Mouse (Mus musculus): ENCODE data around the gene Arhgef39. TPM values are rescaled to one million over a fixed set of nuclear protein-coding genes. Genes with fewer than 3 reads are reported as not detected.

The Arhgef39 gene
- polyA plus RNA-seq, 1 experiment from 2014 or later: 45.1 TPM

DNA sequence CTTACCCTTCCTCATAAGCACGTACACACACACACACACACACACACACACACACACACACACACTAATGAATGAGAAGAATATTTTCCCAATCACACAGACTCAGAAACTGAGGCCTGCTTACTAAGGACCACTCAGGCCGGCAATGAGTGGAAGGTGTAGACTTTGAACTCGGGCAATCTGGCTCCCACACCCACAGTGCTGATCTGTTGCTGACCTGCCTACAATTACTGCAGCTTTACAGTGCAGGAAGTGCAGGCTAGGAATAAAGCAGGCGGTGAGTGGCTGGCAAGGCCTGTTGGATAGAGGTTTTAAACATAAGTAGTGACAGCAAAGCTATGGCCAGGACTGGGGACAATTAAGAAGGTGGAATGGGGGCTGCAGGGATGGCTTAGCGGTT lies 18.5 kb downstream of the Arhgef39 start:
- H3K4me2 ChIP-seq: no peak overlapping the region
- no peak overlapping the region for H3K9ac ChIP-seq (ENCODE audit: low read depth, low read length)
- ATAC-seq (replicated peaks; ENCODE audit: low FRiP score) (no peak), DNase-seq (ENCODE audit: low spot score) (no peak)
- no peaks in the 10 kb centered on the region for H3K36me3 ChIP-seq (ENCODE audit: control insufficient read depth, insufficient read depth, low read length)
- no peaks in the 10 kb centered on the region for H3K9me3 ChIP-seq (ENCODE audit: control insufficient read depth, low read length)
- H3K4me1 ChIP-seq (replicated peaks; ENCODE audit: control insufficient read depth, insufficient read depth, low read length): peaks cover 5% of the 10 kb centered on the region
- H3K4me3 ChIP-seq (ENCODE audit: low read depth, low read length): no peak overlapping the region
- WGBS: 80% methylated on average over 5 of the region's 5 CpGs
- no peaks in the 10 kb centered on the region for H3K27me3 ChIP-seq (replicated peaks; ENCODE audit: control insufficient read depth, insufficient read depth, low read length)
- no peak overlapping the region for H3K27ac ChIP-seq (ENCODE audit: low read depth, low read length)

GRCm38 (mm10) chr4:43478906-43479832 lies 20.3 kb downstream of the Arhgef39 start:
- Histone ChIP-seq H3K27me3 (replicated peaks; ENCODE audit: control insufficient read depth, insufficient read depth, low read length) (no peaks in the 10 kb centered on the region), H3K4me1 (replicated peaks; ENCODE audit: control insufficient read depth, insufficient read depth, low read length) (peaks cover 5% of the 10 kb centered on the region), H3K4me3 (ENCODE audit: low read depth, low read length) (no peak overlapping the region; the same call in 1 of the 2 replicates), H3K27ac (ENCODE audit: low read depth, low read length) (no peak overlapping the region), H3K36me3 (ENCODE audit: control insufficient read depth, insufficient read depth, low read length) (no peaks in the 10 kb centered on the region), H3K9ac (ENCODE audit: low read depth, low read length) (no peak overlapping the region), H3K4me2 (peak overlapping the region; percentile 63), H3K9me3 (ENCODE audit: control insufficient read depth, low read length) (no peaks in the 10 kb centered on the region)
- 37% methylated on average over 24 of the region's 24 CpGs for WGBS
- DNase-seq (ENCODE audit: low spot score): peak; percentile 62
- no peak for ATAC-seq (replicated peaks; ENCODE audit: low FRiP score)

DNA sequence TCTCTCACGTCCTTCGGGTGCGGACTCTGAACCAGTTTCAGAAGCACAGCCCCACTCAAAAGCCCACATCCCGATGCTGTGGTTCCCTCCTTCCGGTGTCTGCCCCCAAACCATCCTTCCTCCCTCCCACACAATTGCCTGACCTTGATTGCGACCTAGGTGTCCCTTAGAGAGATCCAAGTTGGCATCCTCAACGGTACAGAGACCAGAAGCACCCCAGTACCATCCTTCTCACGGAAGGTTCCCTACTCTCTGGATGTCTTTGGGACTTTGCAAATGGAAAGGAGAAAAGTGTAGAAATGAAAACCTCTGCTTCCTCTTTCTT lies 21.0 kb downstream of the Arhgef39 start:
- Histone ChIP-seq H3K4me1 (replicated peaks; ENCODE audit: control insufficient read depth, insufficient read depth, low read length) (peaks cover 5% of the 10 kb centered on the region), H3K9me3 (ENCODE audit: control insufficient read depth, low read length) (no peaks in the 10 kb centered on the region), H3K27ac (ENCODE audit: low read depth, low read length) (no peak overlapping the region), H3K27me3 (replicated peaks; ENCODE audit: control insufficient read depth, insufficient read depth, low read length) (no peaks in the 10 kb centered on the region), H3K4me2 (peak overlapping the region; percentile 63), H3K4me3 (ENCODE audit: low read depth, low read length) (peak overlapping the region; percentile 36), H3K9ac (ENCODE audit: low read depth, low read length) (peak overlapping the region; percentile 34), H3K36me3 (ENCODE audit: control insufficient read depth, insufficient read depth, low read length) (no peaks in the 10 kb centered on the region)
- no peak for ATAC-seq (replicated peaks; ENCODE audit: low FRiP score)
- WGBS: 27% methylated on average over 8 of the region's 8 CpGs
- no peak for DNase-seq (ENCODE audit: low spot score)

GRCm38 (mm10) chr4:43477857-43478533 lies 21.5 kb downstream of the Arhgef39 start:
- Histone ChIP-seq H3K9me3 (ENCODE audit: control insufficient read depth, low read length) (no peaks in the 10 kb centered on the region), H3K27ac (ENCODE audit: low read depth, low read length) (no peak overlapping the region), H3K36me3 (ENCODE audit: control insufficient read depth, insufficient read depth, low read length) (no peaks in the 10 kb centered on the region), H3K27me3 (replicated peaks; ENCODE audit: control insufficient read depth, insufficient read depth, low read length) (no peaks in the 10 kb centered on the region), H3K4me2 (peak overlapping the region; percentile 63), H3K4me1 (replicated peaks; ENCODE audit: control insufficient read depth, insufficient read depth, low read length) (peaks cover 5% of the 10 kb centered on the region), H3K9ac (ENCODE audit: low read depth, low read length) (peak overlapping the region; percentile 34), H3K4me3 (ENCODE audit: low read depth, low read length) (peak overlapping the region; percentile 36)
- WGBS: 17% methylated on average over 11 of the region's 11 CpGs
- ATAC-seq (replicated peaks; ENCODE audit: low FRiP score): peak; percentile 94
- peak; percentile 73 for DNase-seq (ENCODE audit: low spot score)

- H3K27me3 ChIP-seq (replicated peaks; ENCODE audit: control insufficient read depth, insufficient read depth, low read length): no peaks in the 10 kb centered on the region
- no peaks in the 10 kb centered on the region for H3K9me3 ChIP-seq (ENCODE audit: control insufficient read depth, low read length)
- H3K4me3 ChIP-seq (ENCODE audit: low read depth, low read length): no peak overlapping the region
- peaks cover 5% of the 10 kb centered on the region for H3K4me1 ChIP-seq (replicated peaks; ENCODE audit: control insufficient read depth, insufficient read depth, low read length)
- no peak overlapping the region for H3K9ac ChIP-seq (ENCODE audit: low read depth, low read length)
- 86% methylated on average over 6 of the region's 6 CpGs for WGBS
- H3K27ac ChIP-seq (ENCODE audit: low read depth, low read length): no peak overlapping the region
- H3K36me3 ChIP-seq (ENCODE audit: control insufficient read depth, insufficient read depth, low read length): no peaks in the 10 kb centered on the region
- no peak for ATAC-seq (replicated peaks; ENCODE audit: low FRiP score)
- H3K4me2 ChIP-seq: no peak overlapping the region
- DNase-seq (ENCODE audit: low spot score): no peak
These were observed 22.9 kb downstream of the Arhgef39 start for GRCm38 (mm10) chr4:43476604-43477003.

- Histone ChIP-seq H3K27ac (ENCODE audit: low read depth, low read length) (no peak overlapping the region), H3K36me3 (ENCODE audit: control insufficient read depth, insufficient read depth, low read length) (no peaks in the 10 kb centered on the region), H3K4me2 (no peak overlapping the region), H3K27me3 (replicated peaks; ENCODE audit: control insufficient read depth, insufficient read depth, low read length) (no peaks in the 10 kb centered on the region), H3K9ac (ENCODE audit: low read depth, low read length) (no peak overlapping the region), H3K4me3 (ENCODE audit: low read depth, low read length) (no peak overlapping the region), H3K4me1 (replicated peaks; ENCODE audit: control insufficient read depth, insufficient read depth, low read length) (peaks cover 3% of the 10 kb centered on the region; the same call in 1 of the 2 replicates), H3K9me3 (ENCODE audit: control insufficient read depth, low read length) (no peaks in the 10 kb centered on the region)
- ATAC-seq (replicated peaks; ENCODE audit: low FRiP score) (no peak), DNase-seq (ENCODE audit: low spot score) (no peak)
- 75% methylated on average over 1 of the region's 1 CpGs for WGBS
These were observed 25.9 kb downstream of the Arhgef39 start for GRCm38 (mm10) chr4:43473636-43474035.

GRCm38 (mm10) chr4:43470301-43470700 lies 29.2 kb downstream of the Arhgef39 start:
- Histone ChIP-seq H3K36me3 (ENCODE audit: control insufficient read depth, insufficient read depth, low read length) (no peaks in the 10 kb centered on the region), H3K9me3 (ENCODE audit: control insufficient read depth, low read length) (no peaks in the 10 kb centered on the region), H3K4me1 (replicated peaks; ENCODE audit: control insufficient read depth, insufficient read depth, low read length) (no peaks in the 10 kb centered on the region), H3K4me2 (no peak overlapping the region), H3K27me3 (replicated peaks; ENCODE audit: control insufficient read depth, insufficient read depth, low read length) (no peaks in the 10 kb centered on the region), H3K27ac (ENCODE audit: low read depth, low read length) (no peak overlapping the region), H3K4me3 (ENCODE audit: low read depth, low read length) (no peak overlapping the region), H3K9ac (ENCODE audit: low read depth, low read length) (no peak overlapping the region)
- DNase-seq (ENCODE audit: low spot score) (no peak), ATAC-seq (replicated peaks; ENCODE audit: low FRiP score) (no peak)
- WGBS: 85% methylated on average over 10 of the region's 10 CpGs

DNA sequence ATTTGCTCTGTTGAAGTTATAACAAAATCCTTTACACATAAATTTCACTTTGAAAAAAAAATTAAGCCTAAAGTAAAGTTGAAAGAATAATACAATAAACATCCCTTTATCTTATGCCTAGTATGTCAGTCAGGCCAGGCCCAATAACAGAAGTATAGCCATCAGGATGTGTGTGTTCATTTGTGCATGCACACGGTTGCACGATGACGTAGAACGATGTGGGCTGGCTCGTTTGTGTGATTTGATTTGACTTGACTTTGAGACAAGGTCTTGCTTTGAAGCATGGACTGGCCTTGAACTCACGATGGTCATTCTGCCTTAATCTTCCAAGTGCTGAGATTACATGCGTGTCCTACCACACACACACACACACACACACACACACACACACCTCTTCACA lies 32.6 kb downstream of the Arhgef39 start:
- ATAC-seq (replicated peaks; ENCODE audit: low FRiP score): no peak
- H3K27ac ChIP-seq (ENCODE audit: low read depth, low read length): no peak overlapping the region
- no peaks in the 10 kb centered on the region for H3K27me3 ChIP-seq (replicated peaks; ENCODE audit: control insufficient read depth, insufficient read depth, low read length)
- no peaks in the 10 kb centered on the region for H3K36me3 ChIP-seq (ENCODE audit: control insufficient read depth, insufficient read depth, low read length)
- H3K9ac ChIP-seq (ENCODE audit: low read depth, low read length): no peak overlapping the region
- 83% methylated on average over 7 of the region's 7 CpGs for WGBS
- H3K4me2 ChIP-seq: no peak overlapping the region
- no peak overlapping the region for H3K4me3 ChIP-seq (ENCODE audit: low read depth, low read length)
- H3K4me1 ChIP-seq (replicated peaks; ENCODE audit: control insufficient read depth, insufficient read depth, low read length): no peaks in the 10 kb centered on the region
- no peaks in the 10 kb centered on the region for H3K9me3 ChIP-seq (ENCODE audit: control insufficient read depth, low read length)
- DNase-seq (ENCODE audit: low spot score): no peak

All from liver, embryonic 11.5 days (tissue).